Mouse (Mus musculus): Measurements from ENCODE around the gene Tarbp2.

Gene Tarbp2

DNA sequence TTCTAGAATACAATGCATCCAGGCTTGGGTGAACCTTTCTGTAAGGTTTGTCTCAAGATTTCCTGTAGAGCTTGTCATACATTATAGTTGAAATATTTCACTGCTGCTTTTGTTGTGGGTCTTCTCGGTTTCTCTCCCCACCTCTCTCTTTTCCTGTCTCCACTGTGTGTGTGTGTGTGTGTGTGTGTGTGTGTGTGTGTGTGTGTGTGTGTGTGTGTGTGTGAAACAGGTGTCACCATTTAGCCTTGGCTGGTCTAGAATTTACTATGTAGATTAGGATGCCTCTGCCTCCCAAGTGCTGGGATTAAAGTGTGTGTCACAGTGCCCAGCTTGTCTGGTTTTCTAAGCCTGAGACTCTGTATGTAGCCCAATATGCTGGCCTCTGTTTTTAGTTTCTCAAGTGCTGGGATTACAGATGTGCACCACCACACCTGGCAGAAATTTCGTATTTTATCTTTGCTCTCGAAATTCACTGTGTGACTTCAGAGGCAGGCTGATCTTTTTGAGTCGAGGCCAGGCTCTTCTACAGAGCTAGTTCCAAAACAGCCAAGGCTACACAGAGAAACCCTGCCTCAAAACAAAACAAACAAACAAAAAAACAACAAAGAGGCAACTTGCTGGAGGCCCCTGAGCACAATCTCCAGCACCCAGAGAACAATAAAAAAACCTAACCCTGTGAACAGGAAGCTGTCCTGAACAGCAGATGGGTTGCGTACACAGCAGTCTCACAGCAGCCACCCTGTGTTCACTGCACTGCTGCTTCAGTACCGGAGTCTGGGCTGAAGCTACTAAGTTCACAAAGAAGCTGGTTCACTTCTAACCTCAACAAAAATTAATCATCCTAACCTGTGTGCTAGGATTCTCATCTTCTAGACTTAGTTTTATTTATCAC lies 8.4 kb downstream of the Tarbp2 start:
- no peak for DNase-seq

DNA sequence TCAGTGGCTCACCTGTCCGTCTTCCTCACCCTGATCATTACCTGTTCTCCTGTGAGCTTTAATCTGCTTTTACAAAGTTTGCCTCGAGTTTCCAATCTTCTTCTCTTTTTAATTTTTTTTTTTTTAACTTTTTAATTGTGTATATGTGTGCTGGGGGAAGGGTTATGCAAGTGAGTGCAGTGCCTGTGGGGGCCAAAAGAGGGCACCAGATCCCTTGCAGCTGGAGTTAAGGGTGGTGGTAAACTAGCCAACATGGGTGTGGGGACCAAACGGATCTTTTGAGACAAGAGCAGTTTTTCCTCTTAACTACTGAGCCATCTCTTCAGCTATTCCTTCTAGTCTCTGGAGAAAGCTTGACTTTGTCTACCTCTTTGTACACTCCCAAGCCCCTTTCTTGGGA lies 9.9 kb downstream of the Tarbp2 start:
- DNase-seq, result peak in 1 of 2 experiments; percentile 36

DNA sequence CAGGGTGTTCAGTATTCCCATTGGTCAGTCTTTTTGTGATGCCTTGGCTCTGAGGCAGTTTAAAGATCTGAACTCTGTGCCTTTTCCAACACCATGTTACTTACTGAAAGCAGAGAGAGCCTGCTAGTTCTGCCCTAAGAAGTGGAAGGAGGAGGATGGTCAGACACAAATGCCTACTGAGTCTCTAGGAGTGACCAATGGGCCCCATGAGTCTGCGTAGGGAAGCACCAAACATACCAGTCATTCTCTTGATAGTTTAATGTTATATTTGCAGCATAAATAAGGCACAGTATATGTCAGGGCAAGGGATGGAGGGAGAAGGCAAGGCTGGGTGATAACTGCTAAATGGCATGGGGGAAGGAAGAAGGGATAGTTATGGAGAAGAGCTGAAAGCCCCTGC lies 10.4 kb downstream of the Tarbp2 start:
- DNase-seq, result no peak

DNA sequence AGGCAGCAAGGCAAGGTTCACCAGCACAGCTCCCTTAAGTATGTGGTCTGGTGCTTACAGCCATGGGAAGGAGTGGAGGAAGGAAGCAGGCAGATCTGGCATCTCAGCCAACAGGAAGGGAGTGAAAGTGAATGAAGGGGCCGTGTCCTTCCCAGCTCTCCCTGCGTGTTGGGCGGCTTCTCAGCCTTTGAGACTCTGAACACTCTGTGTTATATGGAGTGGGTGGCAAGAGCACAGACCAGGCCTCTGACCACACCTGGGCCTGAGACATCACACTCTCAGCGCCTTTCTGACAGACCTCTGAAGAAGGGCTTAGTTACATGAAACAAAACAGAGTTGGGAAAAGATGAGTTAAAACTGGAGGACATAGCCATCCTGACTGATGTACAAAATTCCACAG lies 12.6 kb downstream of the Tarbp2 start:
- DNase-seq, result no peak

DNA sequence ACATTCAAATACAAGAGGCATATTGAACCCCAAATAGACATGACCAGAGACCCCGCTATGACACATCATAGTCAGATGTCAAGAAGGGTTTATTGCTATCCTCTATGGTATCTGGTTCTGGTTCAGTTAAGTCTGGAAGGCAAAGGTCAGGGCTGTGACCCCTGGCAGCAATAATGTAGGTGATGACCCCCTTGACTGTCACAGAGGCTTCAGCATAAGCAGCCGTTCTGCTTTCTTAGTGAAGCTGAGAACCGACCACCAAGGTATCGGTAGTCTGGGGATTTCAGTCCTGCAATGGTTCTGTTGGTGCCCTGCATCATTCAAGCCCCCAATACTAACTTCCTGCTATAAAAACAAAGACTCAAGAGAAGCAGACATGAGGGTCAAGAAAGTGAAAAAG lies 13.6 kb downstream of the Tarbp2 start:
- no peak for DNase-seq

DNA sequence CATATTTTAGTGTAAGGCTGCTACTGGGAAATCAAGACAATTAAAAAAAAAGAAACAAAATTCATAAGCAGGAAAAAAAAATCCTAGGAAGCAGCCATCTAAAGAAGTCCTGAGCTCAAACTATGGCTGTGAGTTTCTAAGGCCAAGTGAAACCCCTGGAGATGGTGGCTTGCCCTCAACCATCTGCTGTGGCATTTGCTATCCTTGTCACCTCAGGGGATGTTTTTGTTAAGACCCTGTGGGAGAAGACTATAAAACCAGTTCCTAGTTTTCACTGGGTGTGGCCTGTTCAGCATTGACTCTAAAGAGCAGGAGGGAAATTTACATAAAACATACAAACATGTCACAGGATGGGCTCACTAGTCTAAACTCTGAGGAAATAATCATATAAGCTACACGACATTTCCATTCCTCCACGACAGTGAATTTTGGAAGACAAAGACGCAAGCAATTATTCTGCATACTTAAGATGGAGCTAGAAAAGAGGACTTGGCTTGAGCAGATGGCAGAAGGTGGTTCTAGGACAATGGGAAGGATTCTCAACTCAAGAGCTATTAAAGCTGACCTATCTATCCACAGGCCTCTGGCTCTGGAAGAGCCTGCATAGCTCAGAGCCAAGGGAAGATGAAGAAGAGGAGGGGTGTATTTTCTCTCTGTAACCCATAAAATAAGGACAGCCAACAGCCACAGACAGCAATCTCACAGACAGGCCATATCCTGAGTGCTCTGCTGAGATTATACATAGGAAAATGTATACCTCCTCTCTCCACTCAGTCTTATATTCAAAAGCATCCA lies 14.3 kb downstream of the Tarbp2 start:
- DNase-seq, result no peak

DNA sequence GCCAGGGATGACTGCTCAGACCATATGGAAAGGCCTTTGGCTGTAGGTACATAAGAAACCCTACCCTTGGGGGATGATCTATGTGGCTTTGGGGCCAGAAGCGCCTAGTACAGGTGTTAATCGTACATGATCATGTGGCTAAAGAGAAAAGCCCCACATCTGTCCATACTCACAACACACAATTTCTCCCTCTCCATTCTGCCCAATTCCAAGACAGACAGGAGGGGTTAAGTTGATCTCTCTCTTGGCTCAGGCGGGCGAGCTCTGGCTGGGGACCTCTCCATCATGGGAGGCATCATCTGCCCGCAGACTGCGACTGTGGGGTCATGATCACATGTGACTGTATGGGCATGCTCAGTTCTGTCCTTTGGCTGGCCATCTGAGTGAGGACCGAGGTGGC lies 15.9 kb downstream of the Tarbp2 start:
- DNase-seq, result no peak

DNA sequence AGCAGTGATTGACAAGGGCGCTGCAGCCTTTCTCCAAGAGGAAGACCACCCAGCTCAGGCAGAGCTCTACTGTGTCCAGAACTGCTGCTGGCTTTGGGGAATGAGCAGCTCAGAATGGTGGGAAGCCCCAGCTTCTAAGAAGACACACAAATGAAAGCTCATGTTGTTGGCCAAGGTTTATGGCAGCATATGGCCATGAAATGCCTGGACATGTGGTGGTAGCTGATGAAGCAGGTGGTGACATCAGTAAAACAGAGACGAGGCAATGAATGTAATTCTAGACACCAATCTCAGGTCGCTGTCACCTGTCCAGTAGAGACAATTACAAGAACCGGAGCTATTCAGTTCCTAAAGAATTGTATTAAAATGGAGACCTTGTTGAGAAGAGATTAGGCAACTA lies 26.8 kb downstream of the Tarbp2 start:
- DNase-seq, result no peak

DNA sequence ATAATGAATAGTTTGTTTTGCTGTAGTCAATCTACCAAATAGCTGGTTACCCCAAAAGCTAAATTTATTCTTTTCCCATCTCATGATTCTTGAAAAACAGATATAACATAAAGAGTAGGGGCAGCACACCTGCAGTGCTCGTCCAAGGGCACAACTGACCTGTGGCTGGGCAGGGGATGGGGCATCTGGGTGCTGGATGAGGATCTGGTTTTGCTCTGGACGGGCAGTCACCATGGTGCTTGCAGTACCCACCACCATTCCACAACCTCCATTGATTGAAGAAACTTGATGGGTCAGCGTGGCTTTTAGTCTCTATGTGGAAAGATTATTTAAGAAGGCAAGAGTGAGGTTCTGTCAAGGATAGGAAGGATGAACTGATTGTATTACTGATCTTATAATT lies 28.3 kb downstream of the Tarbp2 start:
- no peak for DNase-seq

DNA sequence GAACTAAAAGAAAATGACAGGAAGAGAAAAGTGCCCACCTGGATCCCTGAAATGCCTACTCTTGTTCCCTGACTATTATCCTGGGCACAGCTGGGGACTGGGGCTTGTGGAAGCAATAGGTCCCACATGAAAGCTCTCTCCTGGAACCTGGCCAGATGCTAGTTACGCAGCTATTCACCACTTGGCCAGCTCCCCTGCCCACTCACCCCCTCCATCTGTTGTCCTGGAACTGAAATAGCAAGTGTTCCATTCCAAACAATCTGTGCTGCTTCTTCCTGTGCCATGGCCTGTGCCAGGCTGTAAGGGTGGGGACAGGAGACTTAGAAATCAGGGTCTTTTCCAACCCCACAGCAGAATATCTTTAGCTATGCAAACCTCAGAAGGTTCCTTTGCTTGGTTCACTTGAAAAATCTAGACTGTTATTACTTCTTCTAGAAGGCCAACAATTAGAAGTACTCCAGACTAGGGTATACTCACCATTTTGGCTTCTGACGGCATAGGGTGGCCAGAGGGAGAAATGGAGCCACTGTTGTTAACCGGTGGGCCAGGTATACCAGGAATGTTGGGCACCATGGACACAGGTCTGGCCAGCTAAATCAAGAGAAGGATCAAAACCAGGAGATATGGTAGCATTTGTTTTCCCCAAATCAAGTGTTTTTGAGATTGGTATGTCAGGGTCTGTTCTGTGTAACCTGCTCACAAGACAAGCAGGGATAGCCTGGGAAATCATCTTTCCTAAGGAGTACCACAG lies 28.9 kb downstream of the Tarbp2 start:
- DNase-seq, result peak in 1 of 2 experiments; percentile 25

DNA sequence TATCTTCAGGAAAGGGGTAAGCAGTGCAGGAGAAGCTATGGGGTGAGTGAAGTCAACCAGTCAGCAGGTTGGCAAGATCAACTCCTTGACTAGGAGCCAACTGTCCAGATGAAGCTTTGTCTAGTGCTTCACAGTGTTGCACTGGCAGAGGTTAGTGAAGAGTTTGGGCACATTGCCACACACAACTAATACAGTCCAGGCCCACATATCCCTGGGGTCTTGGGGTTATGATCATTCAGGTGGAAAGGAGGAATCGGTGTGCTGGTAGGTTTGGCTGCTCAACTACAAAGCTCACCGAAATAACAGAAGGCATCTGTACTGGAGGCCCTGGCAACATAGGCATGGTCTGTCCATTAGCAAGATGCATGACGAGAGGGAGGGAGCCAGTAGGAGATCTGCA lies 29.5 kb downstream of the Tarbp2 start:
- no peak for DNase-seq

DNA sequence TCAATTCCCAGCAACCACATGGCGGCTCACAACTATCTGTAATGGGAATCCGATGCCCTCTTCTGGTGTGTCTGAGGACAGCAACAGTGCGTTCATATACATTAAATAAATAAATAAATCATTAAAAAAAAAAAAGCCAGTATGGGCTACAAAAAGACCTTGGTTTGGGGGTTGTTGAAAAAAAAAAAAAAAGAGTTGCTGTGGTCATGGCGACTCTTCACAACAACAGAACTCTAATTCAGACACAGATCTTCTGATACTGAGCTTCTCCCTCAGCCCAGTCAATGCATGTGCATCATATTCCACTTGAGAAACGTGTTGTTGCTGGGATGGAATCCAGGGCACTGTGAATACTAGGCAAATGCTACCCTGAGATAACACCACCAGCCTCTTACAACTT lies 34.6 kb downstream of the Tarbp2 start:
- no peak for DNase-seq

DNA sequence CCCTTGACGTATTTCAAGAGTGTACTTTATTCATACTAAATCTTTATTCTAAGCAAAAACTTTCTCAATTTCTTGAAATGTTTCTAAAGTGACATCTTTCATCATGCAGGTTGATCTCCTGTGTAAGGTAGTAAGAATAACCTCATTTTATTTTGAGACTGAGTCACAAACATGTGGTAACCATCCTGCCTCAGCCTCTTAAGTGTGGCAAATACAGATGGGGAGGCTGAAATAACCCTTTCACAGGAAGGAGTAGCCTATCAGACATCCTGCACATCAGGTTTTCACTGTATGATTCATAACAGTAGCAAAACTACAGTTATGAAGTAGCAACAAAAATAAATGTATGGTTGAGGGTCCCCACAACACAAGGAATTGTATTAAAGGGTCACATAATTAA lies 37.6 kb downstream of the Tarbp2 start:
- no peak for DNase-seq

DNA sequence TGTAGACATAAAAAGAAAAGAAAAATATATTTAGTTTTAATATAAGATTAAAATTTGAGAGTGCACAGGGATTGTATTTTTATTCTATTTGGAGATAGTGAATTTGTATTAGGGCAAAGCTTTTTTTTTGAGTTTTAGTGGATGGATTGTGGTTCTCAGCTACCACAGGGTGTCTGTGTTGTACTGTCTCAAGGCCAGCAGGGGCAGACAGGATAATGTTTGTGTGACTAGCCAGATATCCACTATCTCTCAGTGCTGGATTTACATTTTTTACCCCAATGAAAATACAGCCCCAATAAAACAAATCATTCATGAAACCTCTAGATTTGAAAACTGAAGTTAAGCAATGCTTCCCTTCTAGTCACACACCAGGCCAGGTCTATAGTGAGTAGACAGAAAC lies 39.6 kb downstream of the Tarbp2 start:
- peak in 1 of 2 experiments; percentile 12 for DNase-seq

DNA sequence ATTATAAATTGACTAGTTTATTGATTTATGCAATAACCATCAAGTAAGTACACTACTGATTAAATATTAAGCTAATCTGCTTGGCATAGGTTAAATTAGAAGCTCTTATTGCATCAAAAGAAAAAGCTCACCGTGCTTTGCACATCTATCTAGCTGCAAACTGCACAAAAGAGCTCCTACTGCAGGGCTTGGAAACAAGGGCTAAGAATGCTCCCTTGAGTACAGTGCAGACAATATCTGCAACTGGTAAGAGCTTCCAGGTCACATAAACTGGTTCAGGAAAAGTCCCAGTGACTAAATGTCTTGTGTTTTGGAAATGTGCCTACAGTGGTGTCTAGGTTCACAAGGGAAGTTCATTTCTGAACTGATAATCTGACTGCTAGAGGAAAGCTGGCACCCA lies 44.5 kb downstream of the Tarbp2 start:
- no peak for DNase-seq

DNA sequence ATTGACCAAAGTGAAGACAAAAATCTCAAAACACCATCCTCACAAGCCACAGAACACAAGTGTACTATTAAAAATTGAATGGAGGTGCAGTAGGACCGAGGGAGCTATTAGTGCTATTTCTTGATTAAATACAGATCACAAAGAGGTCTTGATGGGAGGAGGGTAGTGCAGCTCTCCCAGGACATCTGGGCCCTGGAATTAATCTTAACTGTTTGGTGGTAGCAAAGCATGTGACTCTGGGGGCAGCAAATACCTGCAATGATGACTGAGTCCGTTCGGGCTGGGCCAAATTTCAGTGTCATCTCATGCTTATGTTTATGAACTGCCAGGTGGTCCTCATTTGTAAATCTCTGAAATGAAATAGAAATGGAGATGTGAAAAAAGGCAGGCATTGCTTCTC lies 45.1 kb downstream of the Tarbp2 start:
- DNase-seq, result no peak

DNA sequence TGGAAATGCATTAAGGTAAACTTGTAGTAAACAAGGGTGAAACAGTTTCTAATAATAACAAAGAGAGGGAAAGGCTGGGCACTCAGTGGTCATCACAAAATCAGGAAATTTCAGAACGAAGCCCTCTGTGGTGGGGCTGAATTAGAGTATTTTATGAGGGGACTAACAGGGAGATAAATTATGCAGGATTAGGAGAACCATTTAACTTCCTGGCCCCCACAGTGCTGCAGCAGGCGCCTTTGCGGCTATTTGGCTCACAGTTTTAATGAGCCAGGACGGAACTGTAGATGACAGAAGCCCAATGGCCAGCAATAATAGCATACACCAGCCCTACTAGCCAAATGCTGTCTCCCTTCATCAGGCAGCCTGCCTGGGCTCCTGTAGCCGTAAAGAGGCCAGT lies 45.7 kb downstream of the Tarbp2 start:
- no peak for DNase-seq

DNA sequence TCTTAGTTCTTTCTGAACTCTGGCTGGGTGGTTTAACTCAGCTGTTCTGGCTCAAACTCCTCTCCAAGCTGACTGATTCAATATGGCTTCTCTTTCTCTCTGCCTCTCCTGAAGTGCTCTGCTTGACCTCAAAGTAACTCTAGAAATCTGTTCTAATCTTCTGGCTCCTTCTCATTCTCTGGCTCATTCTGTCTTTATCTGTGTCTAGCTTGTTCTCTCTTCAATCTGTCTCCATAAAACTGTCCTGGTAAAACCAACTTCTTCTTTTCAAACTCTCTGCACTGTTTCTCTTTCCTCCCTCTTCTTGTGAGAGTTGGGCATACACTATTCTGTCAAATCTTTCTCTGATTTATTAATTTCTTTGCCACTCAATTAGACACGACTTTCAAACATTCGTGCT lies 49.9 kb downstream of the Tarbp2 start:
- DNase-seq, result no peak

DNA sequence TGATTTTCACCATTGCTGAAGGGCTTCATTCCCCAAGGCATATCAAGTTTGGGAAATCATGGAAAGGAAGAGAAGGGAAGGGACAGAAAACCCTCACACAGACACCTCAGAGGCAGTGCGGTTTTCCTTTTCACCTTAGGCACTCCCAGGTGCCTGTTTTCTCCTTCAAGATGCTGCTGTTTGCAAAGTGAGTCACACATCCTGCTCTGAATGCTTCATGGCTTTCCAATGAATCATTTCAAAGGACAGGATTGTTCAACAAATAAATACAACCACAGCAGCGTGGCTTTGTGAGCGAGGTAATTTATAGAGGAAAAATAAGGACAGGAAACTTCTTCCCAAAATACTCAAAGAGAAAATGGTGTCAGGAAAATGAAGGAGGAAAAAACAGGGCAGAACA lies 54.1 kb downstream of the Tarbp2 start:
- no peak for DNase-seq

Data from kidney, postnatal 4 days (tissue).